Mouse (Mus musculus) layer of hippocampus, adult 2 months (tissue): ENCODE measurements around the gene Tcte2. TPM values are rescaled to one million over a fixed set of nuclear protein-coding genes. Genes with fewer than 3 reads are reported as not detected.

Experiments
- DNase-seq, 2 experiments: peaks; one replicate each; pipeline ENCODE4 v3.0.0; 2022; ENCODE audit warnings: low spot score in 2 of 2
- H3K27ac ChIP-seq: fragments of 200-600 bp; 2 replicates; pipeline ENCODE4 v1.8.1; 2022
- H3K4me3 ChIP-seq: fragments of 200-600 bp; 2 replicates; pipeline ENCODE4 v1.8.1; 2022; ENCODE audit warnings: mild to moderate bottlenecking
- CTCF ChIP-seq: fragments of 200-600 bp; conservative IDR thresholded peaks from 2 replicates; pipeline ENCODE4 v1.8.1; 2022; ENCODE audit warnings: antibody characterized with exemption, mild to moderate bottlenecking, moderate library complexity
- total RNA-seq, 2 experiments: library from RNA; stranded (reverse); gene quantifications; 2 replicates each; pipeline ENCODE4 v1.2.3; 2021

Gene Tcte2
- total RNA-seq, 2 experiments from 2014 or later, result 18.4 to 22.1 TPM

GRCm38 (mm10) chr17:13705481-13705921 is 56.1 kb downstream of the Tcte2 start:
- Histone ChIP-seq H3K27ac (no peak overlapping the region), H3K4me3 (no peak overlapping the region)
- no peak for DNase-seq
- no peak for TF ChIP-seq CTCF

GRCm38 (mm10) chr17:13703611-13704320 is 57.9 kb downstream of the Tcte2 start:
- 0 out of 2 replicates have a peak overlapping the region, but pooled peaks have one; percentile 32 for H3K27ac ChIP-seq
- no peak overlapping the region for H3K4me3 ChIP-seq
- no peak for TF ChIP-seq CTCF
- DNase-seq, result no peak

GRCm38 (mm10) chr17:13700131-13701016 is 61.3 kb downstream of the Tcte2 start:
- H3K27ac ChIP-seq, result peak overlapping the region; percentile 83
- no peak overlapping the region for H3K4me3 ChIP-seq
- no peak for DNase-seq
- no peak for TF ChIP-seq CTCF

- no peak for DNase-seq
- TF ChIP-seq CTCF, result no peak
- H3K4me3 ChIP-seq, result no peak overlapping the region
- H3K27ac ChIP-seq, result peak overlapping the region; percentile 83
These were observed 61.9 kb downstream of the Tcte2 start for GRCm38 (mm10) chr17:13699716-13700115.

GRCm38 (mm10) chr17:13698194-13698593 is 63.4 kb downstream of the Tcte2 start:
- TF ChIP-seq CTCF, result no peak
- no peak for DNase-seq
- Histone ChIP-seq H3K4me3 (no peak overlapping the region), H3K27ac (no peak overlapping the region)

- Histone ChIP-seq H3K27ac (no peak overlapping the region), H3K4me3 (no peak overlapping the region)
- TF ChIP-seq CTCF, result no peak
- no peak for DNase-seq
These were observed 64.0 kb downstream of the Tcte2 start for GRCm38 (mm10) chr17:13697646-13698045.

- no peak for TF ChIP-seq CTCF
- Histone ChIP-seq H3K4me3 (no peak overlapping the region), H3K27ac (no peak overlapping the region)
- DNase-seq, result no peak
These were observed 65.7 kb downstream of the Tcte2 start for GRCm38 (mm10) chr17:13695881-13696280.

GRCm38 (mm10) chr17:13695211-13695610 is 66.4 kb downstream of the Tcte2 start:
- TF ChIP-seq CTCF, result no peak
- no peak overlapping the region for H3K27ac ChIP-seq
- no peak overlapping the region for H3K4me3 ChIP-seq
- DNase-seq, result no peak

- no peak for TF ChIP-seq CTCF
These were observed 67.4 kb downstream of the Tcte2 start for GRCm38 (mm10) chr17:13694181-13694580.

GRCm38 (mm10) chr17:13687656-13688055 is 74.0 kb downstream of the Tcte2 start:
- no peak for TF ChIP-seq CTCF
- Histone ChIP-seq H3K4me3 (no peak overlapping the region), H3K27ac (no peak overlapping the region)
- DNase-seq, result no peak

More at GRCm38 (mm10) chr17:13694181-13694580, 67.4 kb downstream of the Tcte2 start:
- Histone ChIP-seq H3K27ac (no peak overlapping the region), H3K4me3 (no peak overlapping the region)
- DNase-seq, result no peak

GRCm38 (mm10) chr17:13687086-13687485 is 74.5 kb downstream of the Tcte2 start:
- H3K27ac ChIP-seq, result no peak overlapping the region

GRCm38 (mm10) chr17:13685621-13686020 is 76.0 kb downstream of the Tcte2 start:
- Histone ChIP-seq H3K4me3 (no peak overlapping the region), H3K27ac (no peak overlapping the region)
- no peak for DNase-seq
- TF ChIP-seq CTCF, result no peak

More at GRCm38 (mm10) chr17:13687086-13687485, 74.5 kb downstream of the Tcte2 start:
- TF ChIP-seq CTCF, result no peak
- H3K4me3 ChIP-seq, result no peak overlapping the region
- DNase-seq, result no peak

GRCm38 (mm10) chr17:13684256-13684655 is 77.4 kb downstream of the Tcte2 start:
- DNase-seq, result no peak
- H3K27ac ChIP-seq, result peak overlapping the region; percentile 60; the same call in 1 of the 2 replicates
- TF ChIP-seq CTCF, result no peak

More at GRCm38 (mm10) chr17:13684256-13684655, 77.4 kb downstream of the Tcte2 start:
- no peak overlapping the region for H3K4me3 ChIP-seq
